Mouse (Mus musculus): ENCODE results near the gene Ptpn13. TPM values are rescaled to one million over a fixed set of nuclear protein-coding genes. Genes with fewer than 3 reads are reported as not detected.

Gene Ptpn13
- total and polyA plus RNA-seq, 3 experiments: 0.04 TPM; not detected in 2

DNA sequence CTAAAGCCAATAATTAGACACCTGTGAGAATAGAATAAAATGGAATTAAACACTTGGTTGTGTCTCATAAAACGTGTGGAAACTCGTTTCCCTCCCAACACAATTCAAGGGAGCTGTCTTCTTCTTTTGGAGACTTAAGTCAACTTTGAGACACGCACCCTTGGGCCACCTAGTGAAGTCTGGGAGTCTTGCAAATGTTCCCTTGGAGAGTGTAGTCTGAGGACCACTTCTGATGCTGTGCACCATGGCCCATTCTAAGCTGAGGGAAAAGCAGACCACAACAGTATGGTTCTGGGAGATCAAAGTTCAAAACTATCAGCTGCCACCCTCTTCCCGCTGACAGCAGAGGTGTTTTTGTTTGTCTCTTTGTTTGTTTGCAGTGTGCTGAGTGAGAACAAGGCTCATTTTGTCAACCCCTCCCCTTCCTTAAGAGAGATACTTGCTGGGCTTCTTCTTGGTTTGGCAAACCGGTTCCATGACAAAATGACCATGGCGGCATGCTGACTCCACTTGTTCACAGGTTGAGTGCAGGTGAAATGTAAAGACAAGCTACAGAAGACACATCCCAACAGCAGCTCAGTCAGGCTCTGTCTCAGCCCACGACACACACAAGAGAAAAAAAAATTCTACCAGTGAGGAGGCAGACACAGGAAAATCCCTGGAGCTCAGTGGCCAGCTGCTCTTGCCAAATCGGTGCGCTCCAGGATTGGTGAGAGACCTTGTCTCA, 205.0 kb downstream of the Ptpn13 start:
- DNase-seq (ENCODE audit: extremely low read depth): no peak

DNA sequence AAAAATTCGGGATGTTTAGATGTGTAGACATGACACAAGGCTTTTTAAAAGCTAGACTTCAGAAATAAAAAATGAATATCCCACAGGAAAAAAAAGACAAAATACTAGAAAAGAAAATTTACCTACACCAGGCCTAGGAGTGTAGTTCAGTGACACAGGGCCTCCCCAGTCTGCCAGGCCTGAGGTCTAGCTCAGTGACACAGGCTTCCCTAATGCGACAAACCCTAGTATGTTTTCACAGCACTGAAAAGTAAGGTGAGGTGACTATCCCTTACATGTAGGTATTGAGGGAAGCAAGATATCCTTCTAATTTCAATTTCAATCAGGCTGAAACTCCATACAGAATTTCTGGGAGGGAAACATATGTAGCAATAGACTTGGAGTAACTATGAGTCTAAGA, 212.2 kb downstream of the Ptpn13 start:
- no peak overlapping the region for H3K9ac ChIP-seq (ENCODE audit: insufficient read depth, low read depth)
- no peak for DNase-seq (ENCODE audit: extremely low read depth)
- TF ChIP-seq HCFC1 (IDR thresholded peaks at IDR 0.05; ENCODE audit: low read depth, low read length) (no peak), PAX5 (IDR thresholded peaks at IDR 0.05; ENCODE audit: low read length) (no peak), USF2 (conservative IDR thresholded peaks at IDR 0.05; ENCODE audit: low read depth, low read length) (no peak), CHD1 (IDR thresholded peaks at IDR 0.05; ENCODE audit: low read depth, low read length) (no peak), JUN (IDR thresholded peaks at IDR 0.05; ENCODE audit: insufficient read depth, low read depth, low read length) (no peak), MEF2A (IDR thresholded peaks at IDR 0.05; ENCODE audit: borderline replicate concordance, low read depth, low read length) (no peak), KAT2A (IDR thresholded peaks at IDR 0.05; ENCODE audit: insufficient replicate concordance, low read length) (no peak)
- no peak overlapping the region for H3K27ac ChIP-seq (ENCODE audit: insufficient read depth, low read depth)
- H3K4me1 ChIP-seq (ENCODE audit: control insufficient read depth in 1 of 2, insufficient read depth in 2 of 2): no peaks in the 10 kb centered on the region
- H3K79me2 ChIP-seq (replicated peaks; ENCODE audit: control insufficient read depth, extremely low read depth, insufficient read depth, poor library complexity, severe bottlenecking): no peaks in the 10 kb centered on the region
- in situ Hi-C loops (cut with MboI; ENCODE audit: low pct_ligation_motif_present, low pct_unique_long_range_greater_than_20kb, low sequenced_read_pairs): no loop called here
- H3K4me2 ChIP-seq (ENCODE audit: insufficient read depth, low read depth, poor library complexity, severe bottlenecking): no peak overlapping the region
- no peak overlapping the region for H3K4me3 ChIP-seq (replicated peaks in 1 of 3; ENCODE audit: low read depth in 2 of 3, low read length in 2 of 3, poor library complexity in 1 of 3)
- H3K27me3 ChIP-seq (replicated peaks): no peaks in the 10 kb centered on the region
- dilution Hi-C loops (cut with MboI; ENCODE audit: extremely low pct_ligation_motif_present, extremely low pct_unique_long_range_greater_than_20kb, low sequenced_read_pairs): no loop called here
- H3K9me3 ChIP-seq (replicated peaks; ENCODE audit: low read length): no peaks in the 10 kb centered on the region
- no peaks in the 10 kb centered on the region for H3K36me3 ChIP-seq (replicated peaks in 1 of 2; ENCODE audit: control insufficient read depth in 1 of 2, insufficient read depth in 1 of 2, low read length in 1 of 2)

More for the DNA sequence above, 205.0 kb downstream of the Ptpn13 start:
- H3K4me3 ChIP-seq (replicated peaks in 1 of 3; ENCODE audit: low read depth in 2 of 3, low read length in 2 of 3, poor library complexity in 1 of 3): no peak overlapping the region
- TF ChIP-seq PAX5 (IDR thresholded peaks at IDR 0.05; ENCODE audit: low read length) (no peak), USF1 (IDR thresholded peaks at IDR 0.05; ENCODE audit: low read depth, low read length) (no peak), E2F4 (IDR thresholded peaks at IDR 0.05; ENCODE audit: insufficient replicate concordance, low read depth, low read length) (no peak), JUN (IDR thresholded peaks at IDR 0.05; ENCODE audit: insufficient read depth, low read depth, low read length) (no peak), ELF1 (IDR thresholded peaks at IDR 0.05; ENCODE audit: low read depth, low read length) (no peak)
- no peak overlapping the region for H3K9ac ChIP-seq (ENCODE audit: insufficient read depth, low read depth)
- in situ Hi-C loops (cut with MboI; ENCODE audit: low pct_ligation_motif_present, low pct_unique_long_range_greater_than_20kb, low sequenced_read_pairs) (no loop called here), dilution Hi-C loops (cut with MboI; ENCODE audit: extremely low pct_ligation_motif_present, extremely low pct_unique_long_range_greater_than_20kb, low sequenced_read_pairs) (no loop called here)
- H3K9me3 ChIP-seq (replicated peaks; ENCODE audit: low read length): no peaks in the 10 kb centered on the region
- no peaks in the 10 kb centered on the region for H3K27me3 ChIP-seq (replicated peaks)
- no peak overlapping the region for H3K27ac ChIP-seq (ENCODE audit: insufficient read depth, low read depth)
- H3K4me2 ChIP-seq (ENCODE audit: insufficient read depth, low read depth, poor library complexity, severe bottlenecking): no peak overlapping the region
- H3K79me2 ChIP-seq (replicated peaks; ENCODE audit: control insufficient read depth, extremely low read depth, insufficient read depth, poor library complexity, severe bottlenecking): no peaks in the 10 kb centered on the region
- H3K36me3 ChIP-seq (replicated peaks in 1 of 2; ENCODE audit: control insufficient read depth in 1 of 2, insufficient read depth in 1 of 2, low read length in 1 of 2): no peaks in the 10 kb centered on the region
- H3K4me1 ChIP-seq (ENCODE audit: control insufficient read depth in 1 of 2, insufficient read depth in 2 of 2): no peaks in the 10 kb centered on the region

DNA sequence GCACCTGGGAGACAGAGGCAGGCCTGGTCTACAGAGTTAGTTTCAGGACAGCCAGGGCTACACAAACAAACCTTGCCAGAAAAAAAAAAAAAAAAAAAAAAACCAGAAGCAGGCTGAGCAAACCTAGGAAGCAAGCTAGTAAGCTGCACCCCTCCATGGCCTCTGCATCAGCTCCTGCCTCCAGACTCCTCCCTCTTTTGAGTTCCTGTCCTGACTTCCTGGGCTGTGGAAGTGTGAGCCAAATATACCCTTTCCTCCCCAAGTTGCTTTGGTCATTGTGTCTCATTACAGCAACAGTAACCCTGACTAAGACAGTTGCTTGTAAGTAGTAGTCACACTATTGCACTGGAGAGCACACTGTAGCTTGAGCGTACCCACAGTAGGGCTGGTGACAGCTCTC, 219.2 kb downstream of the Ptpn13 start:
- Histone ChIP-seq H3K27ac (ENCODE audit: insufficient read depth, low read depth) (no peak overlapping the region), H3K9ac (ENCODE audit: insufficient read depth, low read depth) (no peak overlapping the region), H3K4me1 (ENCODE audit: control insufficient read depth in 1 of 2, insufficient read depth in 2 of 2) (no peaks in the 10 kb centered on the region), H3K4me3 (replicated peaks in 1 of 3; ENCODE audit: low read depth in 2 of 3, low read length in 2 of 3, poor library complexity in 1 of 3) (no peak overlapping the region), H3K36me3 (replicated peaks in 1 of 2; ENCODE audit: control insufficient read depth in 1 of 2, insufficient read depth in 1 of 2, low read length in 1 of 2) (no peaks in the 10 kb centered on the region), H3K27me3 (replicated peaks) (no peaks in the 10 kb centered on the region), H3K4me2 (ENCODE audit: insufficient read depth, low read depth, poor library complexity, severe bottlenecking) (no peak overlapping the region), H3K79me2 (replicated peaks; ENCODE audit: control insufficient read depth, extremely low read depth, insufficient read depth, poor library complexity, severe bottlenecking) (no peaks in the 10 kb centered on the region), H3K9me3 (replicated peaks; ENCODE audit: low read length) (no peaks in the 10 kb centered on the region)
- in situ Hi-C loops (cut with MboI; ENCODE audit: low pct_ligation_motif_present, low pct_unique_long_range_greater_than_20kb, low sequenced_read_pairs): no loop called here
- TF ChIP-seq E2F4 (IDR thresholded peaks at IDR 0.05; ENCODE audit: insufficient replicate concordance, low read depth, low read length): no peak
- peak; percentile 11; the same call in 1 of the 2 replicates for TF ChIP-seq ZNF384 (IDR thresholded peaks at IDR 0.05; ENCODE audit: low read depth, low read length)
- no peak for DNase-seq (ENCODE audit: extremely low read depth)
- dilution Hi-C loops (cut with MboI; ENCODE audit: extremely low pct_ligation_motif_present, extremely low pct_unique_long_range_greater_than_20kb, low sequenced_read_pairs): no loop called here

All from CH12.LX (cell line).